In genomic region chr12:30416547-30416946, GRCm38 (mm10) we compare ENCODE assay signal across 21 mouse cellular contexts. TPM values are rescaled to one million over a fixed set of nuclear protein-coding genes. Genes with fewer than 3 reads are reported as not detected.
DNase-seq lines count a peak whose midpoint lies in the region; ATAC-seq and TF ChIP-seq lines count a peak whose summit lies in the region.
"Had no signal": no experiment of that assay in that cellular context is flagged by ENCODE, and none has a peak within 500 bp of the region (broad histone marks: within the 10 kb centered on the region; RNA-seq: fewer than 3 reads in every experiment).

No protein-coding gene starts in this region.

- no peaks in the 10 kb centered on the region for H3K36me3 ChIP-seq in kidney, postnatal 0 days (ENCODE audit: insufficient read depth, low read length)
- no peaks in the 10 kb centered on the region for H3K36me3 ChIP-seq in embryonic facial prominence, embryonic 10.5 days (replicated peaks)
- H3K36me3 ChIP-seq: embryonic facial prominence, embryonic 15.5 days; forebrain, embryonic 15.5 days; heart, embryonic 12.5 days; midbrain, embryonic 13.5 days; neural tube, embryonic 12.5 days had no signal

- ATAC-seq in kidney, postnatal 0 days (replicated peaks; ENCODE audit: low FRiP score, low read depth), result peak; percentile 85
- ATAC-seq: forebrain, embryonic 15.5 days; midbrain, embryonic 13.5 days had no signal

- peak overlapping the region; percentile 64 for H3K27ac ChIP-seq in kidney, postnatal 0 days
- no peak overlapping the region for H3K27ac ChIP-seq in embryonic facial prominence, embryonic 10.5 days (replicated peaks)
- H3K27ac ChIP-seq: embryonic facial prominence, embryonic 15.5 days; forebrain, embryonic 15.5 days; hindbrain, postnatal 0 days; midbrain, embryonic 13.5 days; neural tube, embryonic 12.5 days had no signal

- no peak for TF ChIP-seq CTCF in kidney, postnatal 0 days (IDR thresholded peaks at IDR 0.05; ENCODE audit: low read depth)

- intact Hi-C loops in heart, postnatal 25 days (cut with DNase I), result no loop called here

- no peak overlapping the region for H3K9ac ChIP-seq in kidney, postnatal 0 days (ENCODE audit: low read depth, low read length)
- H3K9ac ChIP-seq: embryonic facial prominence, embryonic 15.5 days; forebrain, embryonic 15.5 days; heart, embryonic 12.5 days; midbrain, embryonic 13.5 days; neural tube, embryonic 12.5 days had no signal

- no peaks in the 10 kb centered on the region for H3K27me3 ChIP-seq in kidney, postnatal 0 days (ENCODE audit: insufficient read depth, low read length)
- no peaks in the 10 kb centered on the region for H3K27me3 ChIP-seq in embryonic facial prominence, embryonic 10.5 days (replicated peaks; ENCODE audit: low read depth, poor library complexity, severe bottlenecking)
- H3K27me3 ChIP-seq: embryonic facial prominence, embryonic 15.5 days; forebrain, embryonic 15.5 days; heart, embryonic 12.5 days; midbrain, embryonic 13.5 days; neural tube, embryonic 12.5 days had no signal

- DNase-seq in heart, adult 11 months, result peak; percentile 57
- no peak for DNase-seq in heart, postnatal 25 days (ENCODE audit: low spot score)
- peak; percentile 58 for DNase-seq in kidney, adult 18-20 months
- DNase-seq in kidney, postnatal 0 days (ENCODE audit: low spot score), result peak; percentile 15
- peak; percentile 12 for DNase-seq in mesoderm, embryonic 11.5 days (ENCODE audit: low read depth, low spot score)
- DNase-seq in right cerebral cortex, adult 18-20 months, result no peak
- DNase-seq in embryonic facial prominence, embryonic 10.5 days (ENCODE audit: low spot score), result no peak
- DNase-seq: cerebellum, adult 9-10 months; gastrocnemius, postnatal 10 days; heart, adult 18-20 months; heart, postnatal 10 days; lung, postnatal 10 days; right cerebral cortex, postnatal 25 days; thymus, postnatal 25 days had no signal

- H3K9me3 ChIP-seq in kidney, postnatal 0 days (replicated peaks; ENCODE audit: low read length), result no peaks in the 10 kb centered on the region
- H3K9me3 ChIP-seq in embryonic facial prominence, embryonic 10.5 days, result no peaks in the 10 kb centered on the region
- H3K9me3 ChIP-seq: embryonic facial prominence, embryonic 15.5 days; forebrain, embryonic 15.5 days; heart, embryonic 12.5 days; midbrain, embryonic 13.5 days; neural tube, embryonic 12.5 days had no signal

- H3K4me2 ChIP-seq in kidney, postnatal 0 days (ENCODE audit: low read length), result no peak overlapping the region
- H3K4me2 ChIP-seq: embryonic facial prominence, embryonic 15.5 days; forebrain, embryonic 15.5 days; heart, embryonic 12.5 days; midbrain, embryonic 13.5 days; neural tube, embryonic 12.5 days had no signal

- 43% methylated on average over 8 of the region's 8 CpGs for WGBS in kidney, postnatal 0 days
- 84% methylated on average over 8 of the region's 8 CpGs for WGBS in embryonic facial prominence, embryonic 10.5 days

- 0 out of 2 replicates have a peak, but pooled peaks cover 5% of the 10 kb centered on the region for H3K4me1 ChIP-seq in kidney, postnatal 0 days (replicated peaks; ENCODE audit: insufficient read depth, low read length)
- H3K4me1 ChIP-seq in embryonic facial prominence, embryonic 10.5 days, result no peaks in the 10 kb centered on the region
- H3K4me1 ChIP-seq: embryonic facial prominence, embryonic 15.5 days; forebrain, embryonic 15.5 days; heart, embryonic 12.5 days; midbrain, embryonic 13.5 days; neural tube, embryonic 12.5 days had no signal

- no peak overlapping the region for H3K4me3 ChIP-seq in kidney, postnatal 0 days (replicated peaks; ENCODE audit: low read depth, low read length)
- no peak overlapping the region for H3K4me3 ChIP-seq in embryonic facial prominence, embryonic 10.5 days
- H3K4me3 ChIP-seq: embryonic facial prominence, embryonic 15.5 days; forebrain, embryonic 15.5 days; heart, embryonic 12.5 days; midbrain, embryonic 13.5 days; neural tube, embryonic 12.5 days had no signal

RNA-seq across cellular contexts. Expression of gene Sntg2, which starts 43.4 kb away (rescaled TPM):
- under 1 TPM; 0.16 to 0.75 TPM for total RNA-seq in heart, postnatal 25 days (2021)
- 5.8 and 6.2 TPM in 2 replicates for polyA plus RNA-seq in kidney, postnatal 0 days (2015; fragmentation: Nextera tagmentation; extraction: Ambion mirVana)
- 0.19 and 0.27 TPM in 2 replicates for polyA plus RNA-seq in embryonic facial prominence, embryonic 10.5 days (2016; fragmentation: Nextera tagmentation; extraction: Ambion mirVana)
- total RNA-seq: megakaryocyte, adult 5-6 weeks had no signal

Comparison
In these comparisons a context has a peak if more than half of its experiments do, and no peak if none do; other contexts are left out.
1. DNase-seq: peak in heart, adult 11 months (single experiment), kidney, adult 18-20 months (single experiment), kidney, postnatal 0 days (single experiment) and mesoderm, embryonic 11.5 days (single experiment); none in heart, postnatal 25 days (single experiment), right cerebral cortex, adult 18-20 months (single experiment) and embryonic facial prominence, embryonic 10.5 days (single experiment).